Mouse (Mus musculus) thymus, adult 2 months (tissue): ENCODE results near the gene Gmpr. TPM values are rescaled to one million over a fixed set of nuclear protein-coding genes. Genes with fewer than 3 reads are reported as not detected.

Source experiments
- DNase-seq: peaks from one replicate; pipeline ENCODE4 v3.0.0; 2021
- H3K27ac ChIP-seq: fragments of 200-500 bp; 2 replicates; pipeline ENCODE4 v1.5.1; 2012; ENCODE audit warnings: low read length, control low read depth; ENCODE audit not compliant: control insufficient read depth, insufficient read depth
- H3K27me3 ChIP-seq: fragments of 200-500 bp; 2 replicates; pipeline ENCODE4 v1.6.1; 2012; ENCODE audit warnings: mild to moderate bottlenecking, low read length, moderate library complexity, mixed read lengths; ENCODE audit not compliant: control insufficient read depth, insufficient read depth
- H3K36me3 ChIP-seq: fragments of 200-500 bp; 2 replicates; pipeline ENCODE4 v1.6.1; 2012; ENCODE audit warnings: mild to moderate bottlenecking, low read length, moderate library complexity; ENCODE audit not compliant: control insufficient read depth, insufficient read depth
- H3K4me1 ChIP-seq: fragments of 200-500 bp; replicated peaks from 2 replicates; pipeline ENCODE4 v1.6.1; 2012; ENCODE audit warnings: low read length; ENCODE audit not compliant: control insufficient read depth, insufficient read depth
- H3K4me3 ChIP-seq: fragments of 200-500 bp; 2 replicates; pipeline ENCODE4 v1.5.1; 2012; ENCODE audit warnings: mild to moderate bottlenecking, low read length, control low read depth, moderate library complexity; ENCODE audit not compliant: control insufficient read depth, insufficient read depth
- CTCF ChIP-seq: fragments of 200-500 bp; IDR thresholded peaks from 2 replicates; pipeline ENCODE4 v1.5.1; 2012; ENCODE audit warnings: mild to moderate bottlenecking, control low read depth, low read length, moderate library complexity, borderline replicate concordance; ENCODE audit not compliant: control insufficient read depth, poor library complexity, insufficient read depth; ENCODE audit errors: extremely low read depth
- POLR2A ChIP-seq: fragments of 200-500 bp; IDR thresholded peaks from 2 replicates; pipeline ENCODE4 v1.6.1; 2012; ENCODE audit warnings: mild to moderate bottlenecking, low read length, control low read depth, moderate library complexity; ENCODE audit not compliant: control insufficient read depth, poor library complexity, insufficient read depth; ENCODE audit errors: extremely low read depth
- WGBS: fragments of 180-500 bp; shearing (Covaris S2); methylation state at CpG from one replicate; pipeline ENCODE4 v1.1.7; 2018; 5-methylcytosine and 5-hydroxymethylcytosine counted together
- polyA plus RNA-seq: library from polyadenylated mRNA; depleted of rRNA; stranded (reverse); fragments of >200 nt; gene quantifications from 2 replicates; pipeline ENCODE4 v1.2.3, GENCODE M21; 2012

Gene Gmpr
- polyA plus RNA-seq, 1 experiment = 43.5 TPM

GRCm38 (mm10) chr13:45564946-45565345 is 57.7 kb downstream of the Gmpr start:
- Histone ChIP-seq H3K4me1 (no peaks in the 10 kb centered on the region), H3K4me3 (no peak overlapping the region), H3K27me3 (no peaks in the 10 kb centered on the region), H3K27ac (no peak overlapping the region), H3K36me3 (no peaks in the 10 kb centered on the region)
- 83% methylated on average over 4 of the region's 4 CpGs for WGBS
- no peak for TF ChIP-seq POLR2A
- TF ChIP-seq CTCF = no peak
- no peak for DNase-seq

GRCm38 (mm10) chr13:45569932-45570331 is 62.7 kb downstream of the Gmpr start:
- 79% methylated on average over 7 of the region's 7 CpGs for WGBS

GRCm38 (mm10) chr13:45571795-45572262 is 64.6 kb downstream of the Gmpr start:
- peak; percentile 75; the same call in 1 of the 2 replicates for TF ChIP-seq CTCF
- TF ChIP-seq POLR2A = no peak
- H3K27me3 ChIP-seq = no peaks in the 10 kb centered on the region
- no peaks in the 10 kb centered on the region for H3K36me3 ChIP-seq
- H3K4me1 ChIP-seq = no peaks in the 10 kb centered on the region
- H3K27ac ChIP-seq = no peak overlapping the region
- WGBS = 11% methylated on average over 6 of the region's 6 CpGs
- peak; percentile 76 for DNase-seq
- no peak overlapping the region for H3K4me3 ChIP-seq

More at GRCm38 (mm10) chr13:45569932-45570331, 62.7 kb downstream of the Gmpr start:
- TF ChIP-seq CTCF = no peak
- TF ChIP-seq POLR2A = no peak
- no peaks in the 10 kb centered on the region for H3K36me3 ChIP-seq
- no peaks in the 10 kb centered on the region for H3K4me1 ChIP-seq
- H3K4me3 ChIP-seq = no peak overlapping the region
- H3K27ac ChIP-seq = no peak overlapping the region
- no peaks in the 10 kb centered on the region for H3K27me3 ChIP-seq
- no peak for DNase-seq

GRCm38 (mm10) chr13:45572768-45573167 is 65.5 kb downstream of the Gmpr start:
- DNase-seq = peak; percentile 46
- TF ChIP-seq POLR2A (no peak), CTCF (no peak)
- Histone ChIP-seq H3K36me3 (no peaks in the 10 kb centered on the region), H3K4me1 (no peaks in the 10 kb centered on the region), H3K27me3 (no peaks in the 10 kb centered on the region), H3K4me3 (no peak overlapping the region), H3K27ac (no peak overlapping the region)
- WGBS = 26% methylated on average over 4 of the region's 4 CpGs

- TF ChIP-seq POLR2A (no peak), CTCF (no peak)
- Histone ChIP-seq H3K4me3 (no peak overlapping the region), H3K27ac (no peak overlapping the region), H3K27me3 (no peaks in the 10 kb centered on the region), H3K36me3 (no peaks in the 10 kb centered on the region), H3K4me1 (no peaks in the 10 kb centered on the region)
- 95% methylated on average over 4 of the region's 4 CpGs for WGBS
- no peak for DNase-seq
These were observed 68.9 kb downstream of the Gmpr start for GRCm38 (mm10) chr13:45576185-45576584.

GRCm38 (mm10) chr13:45577366-45577765 is 70.1 kb downstream of the Gmpr start:
- H3K4me1 ChIP-seq = no peaks in the 10 kb centered on the region
- no peaks in the 10 kb centered on the region for H3K36me3 ChIP-seq
- WGBS = 99% methylated on average over 5 of the region's 5 CpGs
- no peaks in the 10 kb centered on the region for H3K27me3 ChIP-seq
- DNase-seq = no peak
- H3K4me3 ChIP-seq = no peak overlapping the region
- TF ChIP-seq POLR2A (no peak), CTCF (no peak)
- no peak overlapping the region for H3K27ac ChIP-seq

- no peaks in the 10 kb centered on the region for H3K4me1 ChIP-seq
- no peak for TF ChIP-seq CTCF
- no peak for TF ChIP-seq POLR2A
- no peak for DNase-seq
- no peaks in the 10 kb centered on the region for H3K27me3 ChIP-seq
- WGBS = 69% methylated on average over 2 of the region's 2 CpGs
- H3K4me3 ChIP-seq = no peak overlapping the region
- no peak overlapping the region for H3K27ac ChIP-seq
- no peaks in the 10 kb centered on the region for H3K36me3 ChIP-seq
These were observed 70.5 kb downstream of the Gmpr start for GRCm38 (mm10) chr13:45577784-45578183.

GRCm38 (mm10) chr13:45579751-45580150 is 72.5 kb downstream of the Gmpr start:
- 99% methylated on average over 3 of the region's 3 CpGs for WGBS
- DNase-seq = no peak
- H3K27ac ChIP-seq = no peak overlapping the region
- H3K4me1 ChIP-seq = no peaks in the 10 kb centered on the region
- H3K27me3 ChIP-seq = no peaks in the 10 kb centered on the region
- H3K4me3 ChIP-seq = no peak overlapping the region
- no peaks in the 10 kb centered on the region for H3K36me3 ChIP-seq
- TF ChIP-seq CTCF (no peak), POLR2A (no peak)
